Mouse (Mus musculus): ENCODE results near the gene Chst5.

Gene Chst5

GRCm38 (mm10) chr8:111929648-111930344, 19.5 kb upstream of the Chst5 start:
- DNase-seq = no peak

- no peak for DNase-seq
Observed at GRCm38 (mm10) chr8:111924976-111925375, 14.7 kb upstream of the Chst5 start.

GRCm38 (mm10) chr8:111923383-111923804, 13.1 kb upstream of the Chst5 start:
- DNase-seq = peak; percentile 71 to 84

GRCm38 (mm10) chr8:111920971-111921370, 10.7 kb upstream of the Chst5 start:
- no peak for DNase-seq

- no peak for DNase-seq
Observed at GRCm38 (mm10) chr8:111919663-111920062, 9.4 kb upstream of the Chst5 start.

- DNase-seq = peak in 1 of 2 experiments; percentile 47
Observed at GRCm38 (mm10) chr8:111912860-111913432, 2.7 kb upstream of the Chst5 start.

GRCm38 (mm10) chr8:111911572-111911971, 1.3 kb upstream of the Chst5 start:
- DNase-seq = peak in 1 of 2 experiments; percentile 40

- DNase-seq = no peak
Observed at GRCm38 (mm10) chr8:111905500-111906121, 4.6 kb downstream of the Chst5 start.

- no peak for DNase-seq
Observed at GRCm38 (mm10) chr8:111902080-111902479, 8.2 kb downstream of the Chst5 start.

GRCm38 (mm10) chr8:111898586-111898985, 11.7 kb downstream of the Chst5 start:
- no peak for DNase-seq

- DNase-seq = no peak
Observed at GRCm38 (mm10) chr8:111894955-111895354, 15.3 kb downstream of the Chst5 start.

- DNase-seq = no peak
Observed at GRCm38 (mm10) chr8:111892615-111893014, 17.6 kb downstream of the Chst5 start.

GRCm38 (mm10) chr8:111891983-111892382, 18.3 kb downstream of the Chst5 start:
- no peak for DNase-seq

GRCm38 (mm10) chr8:111890911-111891303, 19.3 kb downstream of the Chst5 start:
- DNase-seq = no peak

GRCm38 (mm10) chr8:111889931-111890910, 20.0 kb downstream of the Chst5 start:
- peak; percentile 68 to 70 for DNase-seq

GRCm38 (mm10) chr8:111888091-111888650, 22.1 kb downstream of the Chst5 start:
- DNase-seq = peak in 1 of 2 experiments; percentile 38

- DNase-seq = no peak
Observed at GRCm38 (mm10) chr8:111887479-111887878, 22.8 kb downstream of the Chst5 start.

GRCm38 (mm10) chr8:111883615-111884014, 26.6 kb downstream of the Chst5 start:
- no peak for DNase-seq

- DNase-seq = peak; percentile 62 to 81
Observed at GRCm38 (mm10) chr8:111881591-111881990, 28.7 kb downstream of the Chst5 start.

GRCm38 (mm10) chr8:111877711-111878110, 32.5 kb downstream of the Chst5 start:
- no peak for DNase-seq

GRCm38 (mm10) chr8:111876355-111876948, 33.8 kb downstream of the Chst5 start, which contains the start of gene Tmem170:
Tmem170 (minus strand) TSS chr8:111876750.
- DNase-seq = peak; percentile 99 to 100

- DNase-seq = peak; percentile 35 to 46
Observed at GRCm38 (mm10) chr8:111875758-111876157, 34.5 kb downstream of the Chst5 start.

All from cerebellum, postnatal 25 days (tissue).